Mouse (Mus musculus) liver, embryonic 14.5 days (tissue): ENCODE measurements around the gene Bmp5.

Source experiments
- CTCF ChIP-seq: IDR thresholded peaks from 2 replicates; pipeline ENCODE4 v1.5.1; 2016; ENCODE audit warnings: antibody characterized with exemption, low read depth, control low read depth
- EP300 ChIP-seq: IDR thresholded peaks from 2 replicates; pipeline ENCODE4 v1.6.1; 2016; ENCODE audit warnings: antibody characterized with exemption, low read depth

GRCm38 (mm10) chr9:75778762-75779346 is 3.7 kb downstream of the Bmp5 start:
- TF ChIP-seq CTCF (no peak), EP300 (no peak)
